Mouse (Mus musculus): ENCODE measurements around the gene Mmrn2. TPM values are rescaled to one million over a fixed set of nuclear protein-coding genes. Genes with fewer than 3 reads are reported as not detected.

Mmrn2 gene
- polyA plus RNA-seq, 1 experiment from 2014 or later: 3.2 TPM

DNA sequence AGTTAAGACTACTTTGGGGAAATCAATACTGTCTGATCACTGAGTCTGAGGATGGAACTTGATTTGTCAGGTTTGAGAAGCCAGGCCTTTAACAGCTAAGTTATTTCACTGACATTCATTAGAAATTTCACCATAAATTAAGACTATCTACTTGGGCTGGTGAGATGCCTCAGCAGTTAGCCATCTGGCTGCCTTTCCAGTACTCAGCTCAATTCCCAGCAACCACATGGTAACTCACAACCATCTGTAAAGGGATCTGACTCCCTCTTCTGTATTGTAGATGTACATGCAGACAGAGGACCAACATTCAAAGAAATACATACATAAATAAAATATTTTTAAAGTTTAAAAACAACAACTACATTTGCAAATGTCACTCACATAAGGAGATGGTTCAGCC is 76.6 kb downstream of the Mmrn2 start:
- Histone ChIP-seq H3K27ac (ENCODE audit: low read depth) (no peak overlapping the region), H3K9me3 (ENCODE audit: low read length) (no peaks in the 10 kb centered on the region), H3K4me1 (ENCODE audit: insufficient read depth) (no peaks in the 10 kb centered on the region), H3K4me3 (ENCODE audit: low read depth, low read length) (no peak overlapping the region), H3K36me3 (replicated peaks; ENCODE audit: insufficient read depth, low read length) (no peaks in the 10 kb centered on the region), H3K4me2 (ENCODE audit: low read depth, low read length) (no peak overlapping the region), H3K9ac (replicated peaks) (no peak overlapping the region), H3K27me3 (ENCODE audit: insufficient read depth, low read length) (no peaks in the 10 kb centered on the region)
- no peak for ATAC-seq
- no peak for DNase-seq
- TF ChIP-seq EP300 (IDR thresholded peaks at IDR 0.05; ENCODE audit: low read depth) (no peak), CTCF (IDR thresholded peaks at IDR 0.05; ENCODE audit: low read depth) (no peak)

- 47% methylated on average over 6 of the region's 6 CpGs for WGBS (ENCODE audit: insufficient replicate concordance)
- DNase-seq: no peak
- no peaks in the 10 kb centered on the region for H3K4me1 ChIP-seq (ENCODE audit: insufficient read depth)
Measured at GRCm38 (mm10) chr14:34453648-34454047, 78.4 kb downstream of the Mmrn2 start.

More at GRCm38 (mm10) chr14:34453648-34454047, 78.4 kb downstream of the Mmrn2 start:
- ATAC-seq: no peak
- Histone ChIP-seq H3K9ac (replicated peaks) (no peak overlapping the region), H3K27ac (ENCODE audit: low read depth) (no peak overlapping the region), H3K36me3 (replicated peaks; ENCODE audit: insufficient read depth, low read length) (no peaks in the 10 kb centered on the region), H3K27me3 (ENCODE audit: insufficient read depth, low read length) (no peaks in the 10 kb centered on the region), H3K4me2 (ENCODE audit: low read depth, low read length) (no peak overlapping the region), H3K9me3 (ENCODE audit: low read length) (no peaks in the 10 kb centered on the region), H3K4me3 (ENCODE audit: low read depth, low read length) (no peak overlapping the region)
- TF ChIP-seq EP300 (IDR thresholded peaks at IDR 0.05; ENCODE audit: low read depth) (no peak), CTCF (IDR thresholded peaks at IDR 0.05; ENCODE audit: low read depth) (no peak)

Other genes starting within 250 kb of the Mmrn2 start
- gene Npy4r, start 223.0 kb upstream of the Mmrn2 start, polyA plus RNA-seq (2015; fragmentation: Nextera tagmentation; extraction: Ambion mirVana): not detected in 2 replicates
- 0.01 and 0.11 TPM in 2 replicates for gene Gprin2, start 173.8 kb upstream of the Mmrn2 start, polyA plus RNA-seq (2015; fragmentation: Nextera tagmentation; extraction: Ambion mirVana)
- 0.07 and 0.11 TPM in 2 replicates for gene Syt15, start 155.9 kb upstream of the Mmrn2 start, polyA plus RNA-seq (2015; fragmentation: Nextera tagmentation; extraction: Ambion mirVana)
- 10.7 and 13.6 TPM in 2 replicates for gene Shld2, start 65.0 kb upstream of the Mmrn2 start, polyA plus RNA-seq (2015; fragmentation: Nextera tagmentation; extraction: Ambion mirVana)
- gene Glud1, start 64.7 kb upstream of the Mmrn2 start, polyA plus RNA-seq (2015; fragmentation: Nextera tagmentation; extraction: Ambion mirVana): 159 and 163 TPM in 2 replicates
- 5.8 and 5.9 TPM in 2 replicates for gene Fam25c, start 20.0 kb upstream of the Mmrn2 start, polyA plus RNA-seq (2015; fragmentation: Nextera tagmentation; extraction: Ambion mirVana)
- gene Sncg, start 676 bp upstream of the Mmrn2 start, polyA plus RNA-seq (2015; fragmentation: Nextera tagmentation; extraction: Ambion mirVana): 0.34 and 0.72 TPM in 2 replicates
- gene Bmpr1a, start 127.9 kb downstream of the Mmrn2 start, polyA plus RNA-seq (2015; fragmentation: Nextera tagmentation; extraction: Ambion mirVana): 4.7 and 5.0 TPM in 2 replicates
- not detected in 2 replicates for gene 9230112D13Rik, start 147.3 kb downstream of the Mmrn2 start, polyA plus RNA-seq (2015; fragmentation: Nextera tagmentation; extraction: Ambion mirVana)
- gene Ldb3, start 213.2 kb downstream of the Mmrn2 start, polyA plus RNA-seq (2015; fragmentation: Nextera tagmentation; extraction: Ambion mirVana): 0.26 and 3.2 TPM in 2 replicates
- gene Opn4, start 224.7 kb downstream of the Mmrn2 start, polyA plus RNA-seq (2015; fragmentation: Nextera tagmentation; extraction: Ambion mirVana): not detected in 2 replicates

All from liver, postnatal 0 days (tissue).